Mouse (Mus musculus) layer of hippocampus, adult 2 months (tissue): Measurements from ENCODE around the gene Dpyd. TPM values are rescaled to one million over a fixed set of nuclear protein-coding genes. Genes with fewer than 3 reads are reported as not detected.

Source experiments
- DNase-seq, 2 experiments: peaks; one replicate each; pipeline ENCODE4 v3.0.0; 2022; ENCODE audit warnings: low spot score in 2 of 2
- H3K27ac ChIP-seq: fragments of 200-600 bp; 2 replicates; pipeline ENCODE4 v1.8.1; 2022
- H3K4me3 ChIP-seq: fragments of 200-600 bp; 2 replicates; pipeline ENCODE4 v1.8.1; 2022; ENCODE audit warnings: mild to moderate bottlenecking
- CTCF ChIP-seq: fragments of 200-600 bp; conservative IDR thresholded peaks from 2 replicates; pipeline ENCODE4 v1.8.1; 2022; ENCODE audit warnings: antibody characterized with exemption, mild to moderate bottlenecking, moderate library complexity
- total RNA-seq, 2 experiments: library from RNA; stranded (reverse); gene quantifications; 2 replicates each; pipeline ENCODE4 v1.2.3; 2021

Dpyd gene
- total RNA-seq, 2 experiments from 2014 or later: 17.9 to 18.7 TPM

DNA sequence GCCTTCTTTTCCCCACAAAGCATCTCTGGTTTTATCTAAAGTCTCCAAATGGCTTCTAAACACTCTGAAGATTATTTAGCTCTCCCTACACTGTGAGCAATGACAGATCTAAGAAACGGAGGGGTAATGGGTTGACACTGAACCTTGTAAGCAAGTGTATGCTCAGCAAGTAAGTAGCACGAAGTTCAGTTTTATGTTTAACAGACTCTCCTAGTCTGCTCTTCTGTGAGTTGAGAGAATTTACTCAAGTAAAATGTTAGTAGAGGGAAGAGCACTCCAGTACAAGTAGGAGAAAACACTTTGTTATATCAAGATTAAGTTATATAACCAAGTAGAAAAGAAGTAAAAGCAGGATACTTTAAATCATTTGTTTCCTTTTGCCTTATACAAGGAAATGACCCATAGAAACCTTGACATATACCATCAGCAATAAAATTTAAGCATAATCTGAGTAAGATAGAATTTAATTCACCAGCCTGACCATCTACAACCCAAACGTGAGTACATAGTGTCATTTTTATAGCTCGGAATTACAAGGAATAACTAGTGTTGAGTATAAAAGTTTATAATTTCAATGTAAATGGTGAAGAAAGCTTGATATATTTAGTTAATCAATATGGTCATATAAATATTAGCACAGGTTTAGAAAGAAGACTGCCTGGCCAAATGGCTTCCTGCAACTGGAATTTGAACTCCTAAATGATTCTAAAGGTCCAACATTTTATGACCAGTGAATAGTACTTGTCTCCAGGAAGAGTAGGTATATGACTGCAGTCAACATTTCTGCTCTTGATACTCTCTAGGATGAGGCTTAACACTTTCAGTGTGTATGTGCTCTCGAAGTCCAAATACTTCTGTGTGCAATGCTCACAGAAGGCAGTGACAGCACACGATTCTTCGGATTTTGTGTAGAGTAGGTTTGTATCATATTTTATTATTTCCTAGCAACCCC lies 40.0 kb downstream of the Dpyd start:
- DNase-seq: no peak
- no peak overlapping the region for H3K27ac ChIP-seq
- no peak overlapping the region for H3K4me3 ChIP-seq
- no peak for TF ChIP-seq CTCF

DNA sequence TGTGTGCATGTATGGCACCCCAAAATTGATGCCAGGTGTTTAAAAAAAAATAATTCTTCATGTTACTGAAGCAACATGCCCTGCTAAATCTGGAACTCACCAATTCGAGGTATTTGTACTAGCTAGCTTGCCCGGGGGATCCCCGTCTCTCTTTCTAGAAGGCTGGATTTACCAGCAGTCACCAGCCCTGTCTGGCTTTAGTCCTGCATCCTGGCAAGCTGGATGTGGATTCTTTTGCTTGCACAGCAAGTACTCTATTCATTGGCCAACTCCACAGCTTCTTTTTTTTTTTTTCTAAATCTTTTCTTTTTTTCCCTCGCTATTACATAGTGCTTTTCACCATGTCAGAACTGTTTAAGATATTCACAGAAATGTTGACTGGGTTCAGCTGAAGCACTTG lies 46.8 kb downstream of the Dpyd start:
- no peak overlapping the region for H3K27ac ChIP-seq
- TF ChIP-seq CTCF: no peak
- H3K4me3 ChIP-seq: no peak overlapping the region
- DNase-seq: no peak

GRCm38 (mm10) chr3:118626455-118627375 lies 64.8 kb downstream of the Dpyd start:
- no peak for DNase-seq
- no peak overlapping the region for H3K27ac ChIP-seq
- no peak overlapping the region for H3K4me3 ChIP-seq
- no peak for TF ChIP-seq CTCF

DNA sequence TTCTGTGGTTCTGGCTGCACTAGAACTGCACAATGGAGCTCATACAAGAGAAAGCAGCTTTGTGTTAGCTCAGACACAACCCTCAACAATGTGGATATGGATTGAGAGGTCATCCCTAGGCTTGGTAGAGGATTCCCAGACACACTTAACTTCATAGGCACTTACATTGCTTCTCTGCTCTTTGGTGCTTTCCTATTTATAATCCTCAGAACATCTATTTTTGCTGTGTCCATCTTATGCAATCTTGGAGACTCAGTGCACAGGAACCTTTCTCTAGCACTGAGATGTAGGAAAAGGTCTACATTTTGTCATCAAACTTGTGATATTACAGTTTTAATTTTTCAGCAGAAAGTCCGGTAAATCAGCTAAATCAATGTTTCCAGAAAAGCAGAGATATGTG lies 67.8 kb downstream of the Dpyd start:
- DNase-seq: no peak
- no peak overlapping the region for H3K4me3 ChIP-seq
- TF ChIP-seq CTCF: no peak

GRCm38 (mm10) chr3:118646024-118646570 lies 84.2 kb downstream of the Dpyd start:
- H3K27ac ChIP-seq: no peak overlapping the region
- H3K4me3 ChIP-seq: no peak overlapping the region
- TF ChIP-seq CTCF: no peak
- DNase-seq: no peak

More for the DNA sequence above, 67.8 kb downstream of the Dpyd start:
- no peak overlapping the region for H3K27ac ChIP-seq

- Histone ChIP-seq H3K27ac (no peak overlapping the region), H3K4me3 (no peak overlapping the region)
- no peak for TF ChIP-seq CTCF
- no peak for DNase-seq
Observed at GRCm38 (mm10) chr3:118663987-118664692, 102.2 kb downstream of the Dpyd start.

DNA sequence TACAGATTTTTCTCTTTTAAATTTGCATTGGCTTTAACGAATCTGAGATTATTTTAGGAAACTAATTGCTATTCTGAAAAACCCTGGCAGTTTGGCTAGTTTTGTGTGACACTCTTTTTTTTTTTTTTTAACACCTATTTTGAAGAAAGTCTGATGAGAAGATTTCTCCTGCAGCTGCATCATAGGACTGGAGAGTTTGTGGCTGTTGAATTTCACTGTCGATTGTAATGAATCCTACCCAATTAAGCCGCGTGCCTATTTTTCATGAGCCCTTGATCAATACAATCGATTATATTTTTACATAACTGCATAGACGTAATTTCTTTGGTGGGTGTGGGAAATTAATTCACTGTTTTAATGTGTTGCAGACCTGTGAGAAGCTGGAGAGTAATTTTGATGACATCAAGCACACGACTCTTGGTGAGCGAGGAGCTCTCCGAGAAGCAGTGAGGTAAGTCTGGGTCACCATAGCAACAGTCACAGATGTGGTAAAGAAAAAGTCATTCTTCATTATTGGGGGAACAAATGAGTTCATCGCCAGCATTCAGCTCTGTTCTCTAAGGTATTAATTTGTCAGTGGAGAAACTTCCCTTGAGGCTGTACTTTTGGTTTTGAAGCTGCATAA lies 112.3 kb downstream of the Dpyd start:
- TF ChIP-seq CTCF: no peak
- peak in 1 of 2 experiments; percentile 8 for DNase-seq
- Histone ChIP-seq H3K4me3 (peak overlapping the region; percentile 49), H3K27ac (peak overlapping the region; percentile 57; the same call in 1 of the 2 replicates)

- H3K4me3 ChIP-seq: no peak overlapping the region
- no peak for DNase-seq
- no peak for TF ChIP-seq CTCF
- H3K27ac ChIP-seq: no peak overlapping the region
Observed at GRCm38 (mm10) chr3:118675441-118675840, 113.5 kb downstream of the Dpyd start.

DNA sequence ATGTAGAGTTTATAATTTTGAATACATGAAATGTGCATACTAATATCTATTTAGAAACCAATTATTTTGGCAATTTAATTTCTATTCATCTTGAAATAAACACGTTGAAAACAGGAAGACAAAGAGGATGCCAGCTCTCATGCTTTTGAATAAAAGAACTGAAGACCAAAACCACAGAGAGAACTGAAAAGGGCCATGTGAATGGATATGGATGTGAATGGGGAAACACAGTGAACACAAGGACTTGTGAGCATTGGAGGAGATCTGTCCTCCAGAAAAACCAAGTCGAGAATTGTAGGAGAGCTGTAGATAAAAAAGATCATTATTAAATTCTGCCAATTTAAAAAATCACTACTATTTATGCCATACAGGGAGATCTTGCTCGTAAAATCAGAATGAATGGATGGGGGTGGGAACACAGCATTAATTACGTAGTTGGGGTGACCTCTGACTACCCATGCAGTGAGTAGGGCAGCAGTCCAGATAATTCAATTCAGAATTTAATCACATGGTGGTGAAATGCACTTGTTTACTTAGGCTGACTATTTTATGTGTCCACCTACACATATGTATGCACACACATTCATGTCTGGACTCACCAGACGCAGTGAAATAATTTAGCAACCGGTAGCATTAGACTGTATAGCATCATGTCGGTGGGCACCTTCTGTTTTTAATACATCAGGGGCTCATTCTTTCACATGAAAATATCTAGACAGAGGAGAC lies 114.3 kb downstream of the Dpyd start:
- DNase-seq: no peak
- Histone ChIP-seq H3K4me3 (no peak overlapping the region), H3K27ac (no peak overlapping the region)
- TF ChIP-seq CTCF: no peak

GRCm38 (mm10) chr3:118680803-118681202 lies 118.9 kb downstream of the Dpyd start:
- H3K27ac ChIP-seq: no peak overlapping the region
- no peak overlapping the region for H3K4me3 ChIP-seq
- peak; percentile 58 for TF ChIP-seq CTCF
- DNase-seq: no peak

GRCm38 (mm10) chr3:118750269-118750668 lies 188.3 kb downstream of the Dpyd start:
- DNase-seq: no peak
- no peak overlapping the region for H3K27ac ChIP-seq
- H3K4me3 ChIP-seq: no peak overlapping the region
- TF ChIP-seq CTCF: no peak
